Mouse (Mus musculus) brain, embryonic 14.5 days (tissue): ENCODE data around the gene Muc4. TPM values are rescaled to one million over a fixed set of nuclear protein-coding genes. Genes with fewer than 3 reads are reported as not detected.

Source experiments
- DNase-seq: peaks from one replicate; pipeline ENCODE4 v3.0.0-alpha.2; 2011; ENCODE audit warnings: low read depth
- CTCF ChIP-seq: fragments of 200-500 bp; IDR thresholded peaks from 2 replicates; pipeline ENCODE4 v1.5.1; 2012; ENCODE audit warnings: inconsistent platforms, mild to moderate bottlenecking, moderate library complexity, borderline replicate concordance; ENCODE audit not compliant: insufficient read depth, insufficient read length; ENCODE audit errors: extremely low read depth
- POLR2A ChIP-seq: fragments of 200-500 bp; IDR thresholded peaks from 2 replicates; pipeline ENCODE4 v1.6.1; 2012; ENCODE audit warnings: mild to moderate bottlenecking, inconsistent platforms, borderline replicate concordance; ENCODE audit not compliant: poor library complexity, insufficient read depth, insufficient read length, severe bottlenecking; ENCODE audit errors: extremely low read depth
- polyA plus RNA-seq: library from polyadenylated mRNA; depleted of rRNA; stranded (reverse); fragments of >200 nt; gene quantifications from 2 replicates; pipeline ENCODE4 v1.2.3, GENCODE M21; 2012

The Muc4 gene
- polyA plus RNA-seq, 1 experiment = 0.07 TPM

DNA sequence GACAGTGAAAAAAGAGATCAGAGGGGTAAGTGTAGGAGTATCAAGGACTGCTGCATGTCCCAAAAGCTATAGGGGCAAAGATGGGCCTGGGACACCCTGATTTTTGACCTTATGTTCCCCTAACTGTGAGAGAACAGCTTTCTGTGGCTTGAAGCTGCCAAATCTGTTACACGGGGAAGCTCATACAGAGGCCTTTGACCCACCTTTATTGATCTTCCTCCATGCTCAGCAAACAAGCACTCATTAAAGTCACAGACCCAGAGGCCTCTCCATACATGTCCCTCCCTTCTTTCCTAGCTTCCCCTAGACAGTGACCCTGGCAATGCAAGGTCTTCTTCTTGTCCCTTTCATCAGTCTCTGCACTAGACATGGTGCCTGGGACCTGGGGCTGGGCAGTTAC, 7.0 kb upstream of the Muc4 start:
- no peak for TF ChIP-seq CTCF
- no peak for TF ChIP-seq POLR2A
- DNase-seq = no peak

DNA sequence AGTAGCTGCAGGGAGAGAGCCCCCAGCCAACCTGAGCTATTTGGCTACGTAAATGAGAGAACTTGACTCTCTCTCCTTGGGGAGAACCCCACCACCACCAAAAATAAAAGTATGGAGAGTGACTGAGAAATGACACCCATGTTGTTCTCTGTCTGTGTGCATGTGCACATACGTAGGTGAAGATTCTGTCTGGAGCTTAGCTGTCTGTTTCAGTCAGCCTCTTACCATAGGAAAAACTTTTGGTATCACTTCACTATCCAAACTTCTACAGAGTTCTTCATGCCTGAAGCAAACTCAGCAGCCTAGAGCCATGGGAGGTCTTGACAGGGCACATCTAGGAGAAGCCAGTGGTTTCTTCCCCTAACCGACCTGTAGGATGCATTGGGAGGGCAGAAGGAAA, 2.5 kb upstream of the Muc4 start:
- DNase-seq = no peak
- TF ChIP-seq POLR2A = no peak
- TF ChIP-seq CTCF = no peak

DNA sequence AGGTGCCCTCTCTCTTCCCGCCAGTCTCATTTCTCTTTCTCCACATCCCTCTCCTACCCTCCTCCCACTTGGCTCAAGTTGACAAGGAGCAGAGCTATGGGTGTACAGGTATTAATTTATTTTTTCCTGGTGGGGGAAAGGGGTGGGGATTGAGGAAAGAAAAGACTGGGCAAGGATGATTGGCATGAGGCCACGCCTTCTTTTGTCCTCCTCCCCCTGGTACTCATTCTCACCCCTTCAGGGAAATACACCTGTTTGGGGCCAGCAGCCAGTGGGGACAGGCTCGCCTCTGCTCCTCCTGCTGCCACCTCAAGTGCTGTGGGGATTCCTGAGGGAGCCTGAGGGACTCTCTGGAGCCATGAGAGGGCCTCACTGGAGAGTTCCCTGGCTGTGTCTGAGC, 336 bp downstream of the Muc4 start:
- no peak for DNase-seq
- no peak for TF ChIP-seq CTCF
- TF ChIP-seq POLR2A = no peak

DNA sequence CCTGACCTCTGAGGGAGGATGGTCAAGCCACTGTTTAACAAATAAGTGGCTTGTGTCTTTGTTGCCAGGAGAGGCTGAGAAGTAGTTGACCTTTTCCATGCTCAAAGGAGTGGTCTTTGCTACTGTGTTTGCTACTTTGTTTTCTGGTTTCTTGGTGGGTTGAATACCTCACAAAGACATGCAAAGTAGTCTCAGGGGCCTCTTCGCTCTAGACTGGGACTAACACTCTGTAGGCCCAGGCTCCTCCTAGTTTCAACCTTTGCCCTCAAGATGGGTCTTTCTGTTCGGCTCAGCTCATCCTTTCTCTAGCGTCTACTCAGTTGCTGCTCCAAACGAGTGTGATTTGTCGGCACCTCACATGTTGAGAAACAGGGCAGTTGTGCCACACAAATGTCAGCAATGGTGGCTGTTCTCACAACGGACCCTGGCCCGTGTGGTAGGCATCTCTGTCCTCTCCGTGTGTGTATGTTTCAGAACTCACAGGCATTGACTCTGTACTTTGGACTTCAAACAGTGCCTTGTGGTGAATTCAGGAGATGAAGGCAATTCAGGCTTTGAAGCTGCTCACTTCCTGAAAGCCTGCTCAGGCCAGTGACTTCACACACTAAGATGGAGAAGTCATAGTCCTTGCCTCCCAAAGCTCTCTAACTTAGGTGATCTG, 4.4 kb downstream of the Muc4 start:
- no peak for DNase-seq
- no peak for TF ChIP-seq POLR2A
- no peak for TF ChIP-seq CTCF

DNA sequence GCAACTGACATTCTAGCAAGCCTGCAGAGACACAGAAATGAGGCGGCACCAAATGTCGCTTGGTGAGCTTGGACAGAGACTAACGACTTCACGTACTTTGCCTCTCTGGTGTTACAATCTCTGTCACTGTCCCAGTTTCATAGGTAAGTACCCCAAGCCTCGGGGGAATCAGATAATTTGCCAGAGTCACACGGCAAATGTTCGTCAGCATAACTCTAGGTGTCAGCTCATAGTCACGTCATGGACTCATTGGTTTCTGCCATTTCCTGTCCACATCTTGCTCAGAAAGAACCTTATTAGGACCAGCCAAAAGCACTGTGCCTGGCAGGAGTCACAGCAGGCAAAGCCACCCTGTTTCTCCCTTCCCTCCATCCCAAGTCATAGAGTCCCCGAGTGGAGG, 5.7 kb downstream of the Muc4 start:
- DNase-seq = no peak
- TF ChIP-seq POLR2A (no peak), CTCF (no peak)

DNA sequence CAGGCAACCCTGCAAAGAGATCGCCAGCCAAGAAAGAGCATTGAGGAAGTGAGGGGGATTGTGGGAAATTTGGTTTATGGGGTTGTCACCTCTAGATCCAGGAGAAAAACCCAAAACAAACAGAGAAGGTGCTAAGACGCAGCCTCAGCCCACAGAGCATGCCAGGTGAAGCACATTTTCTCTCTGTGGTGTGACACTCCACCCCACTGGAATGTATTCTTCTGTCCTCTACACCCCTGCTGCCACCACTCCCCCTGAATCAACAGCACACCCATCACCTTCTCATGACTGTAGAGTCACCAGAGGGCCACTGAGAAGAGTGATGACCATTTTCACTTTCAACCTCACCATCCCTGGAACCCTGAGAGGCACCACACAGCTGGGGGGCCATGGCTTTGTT, 7.0 kb downstream of the Muc4 start:
- no peak for DNase-seq
- no peak for TF ChIP-seq CTCF
- no peak for TF ChIP-seq POLR2A

DNA sequence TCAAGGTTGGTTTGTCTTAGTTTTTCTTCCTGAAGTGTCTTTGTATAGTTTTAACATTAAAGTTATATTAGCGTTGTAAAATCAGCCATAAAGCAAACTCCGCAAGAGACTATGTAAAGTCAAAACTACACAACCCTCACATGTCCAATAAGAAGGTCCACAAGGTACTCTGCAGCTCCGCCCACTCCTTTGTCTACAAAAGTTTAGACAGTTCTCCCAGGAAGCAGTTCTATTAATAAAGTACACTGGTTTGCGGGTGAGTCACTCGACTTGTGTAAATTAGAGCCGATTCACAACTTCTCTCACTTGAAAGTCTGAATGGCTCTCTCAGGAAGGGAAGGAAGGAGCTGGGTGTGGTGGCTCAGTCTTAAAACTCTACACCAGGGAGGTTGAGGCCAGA, 10.2 kb downstream of the Muc4 start:
- no peak for TF ChIP-seq CTCF
- no peak for TF ChIP-seq POLR2A

DNA sequence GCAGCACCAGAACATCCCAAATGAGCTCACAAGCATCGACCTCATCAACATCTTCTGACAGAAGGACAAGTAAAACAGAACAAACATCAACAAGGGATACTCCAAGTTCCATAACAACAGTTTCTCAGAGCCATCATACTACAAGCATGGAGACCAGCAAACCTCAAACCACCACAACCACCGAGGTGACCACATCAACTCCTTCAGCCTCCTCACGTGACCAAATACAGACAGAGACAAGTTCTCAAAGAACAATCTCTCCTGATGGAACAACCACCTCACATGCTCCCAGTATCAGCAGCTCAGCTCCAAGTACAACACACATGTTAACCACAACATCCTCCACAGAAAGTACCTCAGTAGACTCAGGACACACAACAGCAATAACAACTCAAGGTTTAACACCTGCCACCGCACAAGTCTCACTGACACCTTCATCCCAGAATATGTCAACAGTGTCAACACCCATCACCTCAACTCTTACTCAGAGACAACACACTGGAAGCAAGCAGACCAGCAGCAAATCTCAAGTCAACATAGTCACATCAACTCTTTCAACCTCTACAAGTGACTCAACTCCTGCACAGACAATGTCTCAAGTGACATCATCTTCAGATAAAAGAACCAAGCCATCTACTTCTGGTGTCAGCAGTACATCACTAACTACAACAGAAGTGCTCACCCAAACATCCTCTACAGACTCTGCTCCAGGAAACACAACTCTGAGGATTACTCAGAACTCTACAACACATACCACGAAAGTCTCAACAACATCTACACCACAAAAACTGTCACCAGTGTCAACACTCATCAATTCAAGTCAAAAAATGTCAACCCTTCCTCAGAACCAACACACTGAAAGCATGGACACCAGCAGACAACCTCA, 14.8 kb downstream of the Muc4 start:
- no peak for DNase-seq
- no peak for TF ChIP-seq CTCF
- TF ChIP-seq POLR2A = no peak

More for the DNA sequence above, 10.2 kb downstream of the Muc4 start:
- DNase-seq = no peak

DNA sequence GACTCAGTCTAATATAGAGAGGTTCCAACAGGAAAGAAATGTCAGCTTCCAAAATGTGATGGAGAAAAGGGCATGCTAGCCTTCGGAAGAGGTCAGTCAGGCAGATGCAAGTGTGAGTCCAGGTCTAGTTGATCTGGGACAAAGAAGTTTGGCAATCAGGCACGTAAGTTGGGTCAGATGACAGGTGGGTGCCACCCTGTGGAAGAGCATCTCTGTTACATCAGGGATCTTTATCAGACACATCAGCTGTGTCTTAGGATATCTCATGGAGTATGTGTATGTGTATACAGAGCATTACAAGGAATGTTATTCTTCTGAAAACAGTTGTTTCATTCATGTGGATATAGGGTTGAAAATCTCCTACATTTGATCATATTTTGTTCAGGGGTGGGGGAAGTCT, 28.9 kb downstream of the Muc4 start:
- TF ChIP-seq POLR2A = no peak
- TF ChIP-seq CTCF = no peak
- DNase-seq = no peak

DNA sequence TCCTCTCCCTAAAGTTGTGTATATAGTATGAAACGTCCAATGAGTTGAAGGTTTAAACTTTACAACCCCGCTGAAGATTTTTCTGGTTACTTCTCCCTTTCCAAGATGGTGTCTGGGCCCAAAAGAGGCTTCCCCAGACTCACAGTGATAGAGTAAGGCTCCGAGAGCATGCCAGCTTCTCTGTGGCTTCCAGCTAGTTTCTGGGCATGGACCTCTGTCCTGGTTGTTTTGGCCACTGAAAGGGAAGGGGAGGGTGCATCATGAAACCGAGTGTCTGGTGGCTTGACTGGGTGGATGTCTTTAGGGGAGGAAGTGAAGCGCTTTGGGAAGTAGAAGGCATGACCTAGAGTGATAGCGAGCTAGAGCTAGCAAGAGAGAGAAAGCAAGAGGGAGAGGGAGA, 29.3 kb downstream of the Muc4 start:
- no peak for DNase-seq
- TF ChIP-seq CTCF = no peak
- no peak for TF ChIP-seq POLR2A

DNA sequence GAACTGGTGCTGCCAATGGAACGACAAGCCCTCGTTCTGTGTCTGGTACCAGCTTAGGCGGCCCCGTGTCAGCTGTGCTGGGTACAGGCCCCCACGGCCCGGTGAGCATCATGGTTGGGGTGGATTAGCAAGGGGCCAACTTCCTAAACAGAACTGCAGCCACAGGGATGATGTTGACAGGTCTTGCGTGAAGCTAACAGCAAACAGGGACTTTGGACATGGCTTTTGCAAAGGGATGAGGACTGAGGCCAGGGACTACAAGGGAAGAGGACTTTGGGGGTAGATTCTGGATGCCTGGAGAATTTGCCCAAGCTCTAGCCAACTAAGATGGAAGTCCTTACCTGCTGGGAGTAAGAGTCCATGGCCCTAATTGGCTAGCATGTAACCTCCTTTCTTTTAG, 31.2 kb downstream of the Muc4 start:
- no peak for DNase-seq
- no peak for TF ChIP-seq POLR2A
- no peak for TF ChIP-seq CTCF

DNA sequence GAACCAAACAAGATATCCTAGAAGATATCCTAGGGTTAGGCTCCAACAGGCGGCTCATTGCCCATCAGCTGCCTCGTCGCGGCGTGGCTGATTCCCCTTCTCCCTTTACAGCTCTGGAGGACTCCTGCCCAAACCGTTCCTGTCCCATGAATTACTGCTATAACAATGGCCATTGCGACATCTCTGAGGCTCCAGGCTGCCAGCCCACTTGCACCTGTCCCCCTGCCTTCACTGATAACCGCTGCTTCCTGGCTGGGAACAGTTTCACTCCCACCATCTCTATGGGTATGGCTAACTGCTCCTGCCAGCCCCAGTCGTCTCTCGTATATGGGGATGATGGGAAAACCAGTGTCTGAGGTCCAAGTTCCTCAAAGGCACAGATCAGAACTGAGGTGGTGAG, 41.0 kb downstream of the Muc4 start:
- DNase-seq = no peak
- no peak for TF ChIP-seq POLR2A
- TF ChIP-seq CTCF = no peak
